ENCODE assay signal across 8 mouse cellular contexts in the genomic region with DNA sequence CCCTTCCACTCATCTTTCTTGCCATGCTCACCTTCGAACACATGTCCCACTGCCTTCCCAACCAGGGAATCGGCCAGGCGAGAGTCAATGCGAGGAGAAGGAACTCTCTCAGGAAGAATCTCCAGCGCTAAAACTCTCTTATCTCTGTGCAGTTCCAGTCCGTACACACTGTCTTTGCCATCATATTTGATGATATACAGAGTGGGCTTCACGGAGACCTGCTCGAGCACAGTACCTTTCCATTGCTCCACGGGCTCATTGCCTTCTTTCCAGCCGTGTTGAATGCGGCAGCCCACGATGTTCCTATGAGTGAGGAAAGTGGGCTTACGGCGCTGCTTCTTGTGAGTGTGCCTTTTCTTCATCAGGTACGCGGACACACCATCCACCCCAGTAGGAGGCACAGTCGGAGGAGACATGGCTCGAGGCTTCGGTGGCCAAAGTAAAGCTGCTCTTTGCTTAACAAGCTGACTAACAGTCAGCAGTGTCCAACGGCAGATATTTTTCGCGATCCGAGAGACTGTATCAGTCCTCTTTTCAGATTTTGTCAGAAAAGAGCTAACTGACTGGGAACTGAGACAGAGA. TPM values are rescaled to one million over a fixed set of nuclear protein-coding genes. Genes with fewer than 3 reads are reported as not detected.
DNase-seq lines count a peak whose midpoint lies in the region; ATAC-seq and TF ChIP-seq lines count a peak whose summit lies in the region.

No protein-coding gene starts in this region.

- peak overlapping the region; percentile 60 for H3K9ac ChIP-seq in neural tube, embryonic 11.5 days (ENCODE audit: low read length)
- H3K9ac ChIP-seq in forebrain, embryonic 13.5 days = peak overlapping the region; percentile 66
- H3K9ac ChIP-seq in intestine, postnatal 0 days (ENCODE audit: low read depth, low read length) = peak overlapping the region; percentile 27

- H3K9me3 ChIP-seq in neural tube, embryonic 11.5 days (ENCODE audit: control insufficient read depth, low read length) = no peaks in the 10 kb centered on the region
- H3K9me3 ChIP-seq in forebrain, embryonic 13.5 days (replicated peaks) = no peaks in the 10 kb centered on the region
- no peaks in the 10 kb centered on the region for H3K9me3 ChIP-seq in intestine, postnatal 0 days (ENCODE audit: control insufficient read depth)

- H3K4me1 ChIP-seq in neural tube, embryonic 11.5 days (ENCODE audit: control insufficient read depth, insufficient read depth, low read length) = no peaks in the 10 kb centered on the region
- no peaks in the 10 kb centered on the region; the same call in 1 of the 2 replicates for H3K4me1 ChIP-seq in forebrain, embryonic 13.5 days
- H3K4me1 ChIP-seq in intestine, postnatal 0 days (replicated peaks; ENCODE audit: control insufficient read depth, insufficient read depth, low read length) = no peaks in the 10 kb centered on the region

- peak overlapping the region; percentile 50 for H3K4me2 ChIP-seq in neural tube, embryonic 11.5 days (ENCODE audit: low read depth)
- H3K4me2 ChIP-seq in forebrain, embryonic 13.5 days = peak overlapping the region; percentile 63
- peak overlapping the region; percentile 69 for H3K4me2 ChIP-seq in intestine, postnatal 0 days (replicated peaks; ENCODE audit: low read depth)

- 22% methylated on average over 23 of the region's 23 CpGs for WGBS in neural tube, embryonic 11.5 days
- 20% methylated on average over 23 of the region's 23 CpGs for WGBS in forebrain, embryonic 13.5 days
- 15% methylated on average over 23 of the region's 23 CpGs for WGBS in intestine, postnatal 0 days

- DNase-seq in adrenal gland, postnatal 10 days = peak; percentile 5
- no peak for DNase-seq in adrenal gland, adult (ENCODE audit: inconsistent age in 2 of 2, low spot score in 1 of 2)
- peak; percentile 50 for DNase-seq in neural tube, embryonic 11.5 days (ENCODE audit: low spot score)
- DNase-seq in neural tube, embryonic 10.5 days (ENCODE audit: extremely low spot score, low spot score) = no peak
- DNase-seq in natural killer cell, adult 2 months (ENCODE audit: low spot score in 2 of 2) = no peak

- H3K27ac ChIP-seq in neural tube, embryonic 11.5 days (ENCODE audit: low read depth, low read length) = peak overlapping the region; percentile 85; the same call in 1 of the 2 replicates
- H3K27ac ChIP-seq in forebrain, embryonic 13.5 days = peak overlapping the region; percentile 81
- H3K27ac ChIP-seq in intestine, postnatal 0 days (ENCODE audit: low read depth, low read length) = peak overlapping the region; percentile 72

- H3K27me3 ChIP-seq in neural tube, embryonic 11.5 days (ENCODE audit: control insufficient read depth, insufficient read depth, low read length) = no peaks in the 10 kb centered on the region
- H3K27me3 ChIP-seq in forebrain, embryonic 13.5 days = no peaks in the 10 kb centered on the region
- no peaks in the 10 kb centered on the region for H3K27me3 ChIP-seq in intestine, postnatal 0 days (replicated peaks; ENCODE audit: control insufficient read depth, insufficient read depth, low read length)

- peak overlapping the region; percentile 46 for H3K4me3 ChIP-seq in neural tube, embryonic 11.5 days (ENCODE audit: low read depth, low read length)
- H3K4me3 ChIP-seq in forebrain, embryonic 13.5 days = peak overlapping the region; percentile 50
- H3K4me3 ChIP-seq in intestine, postnatal 0 days (ENCODE audit: low read depth, low read length) = peak overlapping the region; percentile 49

- TF ChIP-seq CTCF in intestine, postnatal 0 days (IDR thresholded peaks at IDR 0.05; ENCODE audit: low read depth) = peak; percentile 14; the same call in 1 of the 2 replicates

- H3K36me3 ChIP-seq in neural tube, embryonic 11.5 days (ENCODE audit: control insufficient read depth, insufficient read depth, low read length) = no peaks in the 10 kb centered on the region
- no peaks in the 10 kb centered on the region for H3K36me3 ChIP-seq in forebrain, embryonic 13.5 days (ENCODE audit: poor library complexity, severe bottlenecking)
- no peaks in the 10 kb centered on the region for H3K36me3 ChIP-seq in intestine, postnatal 0 days (ENCODE audit: control insufficient read depth, insufficient read depth)

- no peak for ATAC-seq in neural tube, embryonic 11.5 days (ENCODE audit: insufficient read depth, low FRiP score, low TSS enrichment)
- peak; percentile 30 for ATAC-seq in forebrain, embryonic 13.5 days
- no peak for ATAC-seq in intestine, postnatal 0 days
- peak; percentile 58 for ATAC-seq in megakaryocyte-erythroid progenitor cell, adult 5-6 weeks (replicated peaks; ENCODE audit: low FRiP score, low TSS enrichment, poor library complexity, severe bottlenecking)

RNA-seq across cellular contexts. Expression of a gene that starts 0.6 kb away (rescaled TPM):
- total RNA-seq in adrenal gland, postnatal 10 days (2021) = 1 to 10 TPM; 2.7 to 3.5 TPM
- 7.8 and 9.4 TPM in 2 replicates for polyA plus RNA-seq in neural tube, embryonic 11.5 days (2014; fragmentation: Nextera tagmentation; extraction: Ambion mirVana)
- 6.5 and 7.1 TPM in 2 replicates for polyA plus RNA-seq in forebrain, embryonic 13.5 days (2015; fragmentation: Nextera tagmentation; extraction: Ambion mirVana)
- 2.4 and 2.6 TPM in 2 replicates for polyA plus RNA-seq in intestine, postnatal 0 days (2015; fragmentation: Nextera tagmentation; extraction: Ambion mirVana)
- total RNA-seq in megakaryocyte-erythroid progenitor cell, adult 5-6 weeks (2014; fragmentation: Nextera tagmentation) = not detected in 2 replicates
- not detected in 2 replicates for total RNA-seq in megakaryocyte-erythroid progenitor cell, adult 5-6 weeks (2017)

Comparison
In these comparisons a context has a peak if more than half of its experiments do, and no peak if none do; other contexts are left out.
1. DNase-seq: peak in adrenal gland, postnatal 10 days (single experiment) and neural tube, embryonic 11.5 days (single experiment); none in adrenal gland, adult (0 of 2), neural tube, embryonic 10.5 days (single experiment) and natural killer cell, adult 2 months (0 of 2).
2. ATAC-seq: peak in forebrain, embryonic 13.5 days (single experiment) and megakaryocyte-erythroid progenitor cell, adult 5-6 weeks (single experiment); none in neural tube, embryonic 11.5 days (single experiment) and intestine, postnatal 0 days (single experiment).
3. Peak in every context shown above with its lines, with median percentiles within 50 percentile points of each other: H3K27ac ChIP-seq, H3K4me2 ChIP-seq, H3K4me3 ChIP-seq and H3K9ac ChIP-seq.